Mouse (Mus musculus): ENCODE measurements at regions not wholly inside any gene's neighbourhood (a gene's known extent, or its start where the extent isn't known, plus 50 kb on each side); places are given as distances from the start of the nearest gene placed in this dataset.

DNA sequence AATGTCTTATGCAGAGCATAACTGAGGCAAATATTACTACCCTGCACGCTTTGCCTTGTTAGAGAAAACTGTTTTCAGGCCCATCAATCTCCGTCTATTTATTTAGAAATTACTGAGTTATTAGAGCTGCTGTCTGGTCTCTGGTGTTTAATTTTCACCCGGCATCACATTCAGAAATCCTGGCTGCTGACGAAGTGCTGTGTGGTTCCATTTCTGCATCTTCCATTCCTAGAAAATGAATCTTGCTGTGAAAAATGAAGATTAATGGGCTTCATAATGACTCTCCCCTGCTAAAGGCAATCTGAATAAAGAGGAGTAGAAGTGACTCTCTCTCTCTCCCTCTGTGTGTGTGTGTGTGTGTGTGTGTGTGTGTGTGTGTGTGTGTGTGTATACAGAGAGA lies 1199.8 kb downstream of the Mat2b start:
- peak; percentile 53 for DNase-seq (ENCODE audit: low read depth)
- TF ChIP-seq POLR2A (IDR thresholded peaks at IDR 0.05; ENCODE audit: borderline replicate concordance, extremely low read depth, insufficient read depth, insufficient read length, poor library complexity, severe bottlenecking) (no peak), CTCF (IDR thresholded peaks at IDR 0.05; ENCODE audit: borderline replicate concordance, extremely low read depth, insufficient read depth, insufficient read length) (no peak)

DNA sequence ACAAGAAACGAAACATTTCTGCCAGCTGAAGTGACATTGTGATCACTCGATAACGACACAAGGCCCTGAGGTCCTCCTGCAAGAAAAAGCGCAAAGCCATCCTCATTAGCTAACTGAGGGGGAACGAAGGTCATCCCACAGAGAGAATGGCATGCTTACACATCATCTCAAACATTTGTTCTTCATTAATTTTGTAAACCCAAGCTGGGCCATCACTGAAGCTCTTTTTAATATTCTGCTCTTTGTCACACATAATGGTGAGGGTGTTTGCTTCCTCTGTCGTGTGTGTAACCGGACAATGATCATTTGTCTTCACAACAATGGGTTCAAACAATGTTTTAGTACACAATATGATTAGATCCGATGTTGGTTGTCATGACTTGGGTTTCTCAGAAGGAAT lies 1217.9 kb downstream of the Mat2b start:
- DNase-seq (ENCODE audit: low read depth), result peak; percentile 30
- TF ChIP-seq POLR2A (IDR thresholded peaks at IDR 0.05; ENCODE audit: borderline replicate concordance, extremely low read depth, insufficient read depth, insufficient read length, poor library complexity, severe bottlenecking) (no peak), CTCF (IDR thresholded peaks at IDR 0.05; ENCODE audit: borderline replicate concordance, extremely low read depth, insufficient read depth, insufficient read length) (no peak)

DNA sequence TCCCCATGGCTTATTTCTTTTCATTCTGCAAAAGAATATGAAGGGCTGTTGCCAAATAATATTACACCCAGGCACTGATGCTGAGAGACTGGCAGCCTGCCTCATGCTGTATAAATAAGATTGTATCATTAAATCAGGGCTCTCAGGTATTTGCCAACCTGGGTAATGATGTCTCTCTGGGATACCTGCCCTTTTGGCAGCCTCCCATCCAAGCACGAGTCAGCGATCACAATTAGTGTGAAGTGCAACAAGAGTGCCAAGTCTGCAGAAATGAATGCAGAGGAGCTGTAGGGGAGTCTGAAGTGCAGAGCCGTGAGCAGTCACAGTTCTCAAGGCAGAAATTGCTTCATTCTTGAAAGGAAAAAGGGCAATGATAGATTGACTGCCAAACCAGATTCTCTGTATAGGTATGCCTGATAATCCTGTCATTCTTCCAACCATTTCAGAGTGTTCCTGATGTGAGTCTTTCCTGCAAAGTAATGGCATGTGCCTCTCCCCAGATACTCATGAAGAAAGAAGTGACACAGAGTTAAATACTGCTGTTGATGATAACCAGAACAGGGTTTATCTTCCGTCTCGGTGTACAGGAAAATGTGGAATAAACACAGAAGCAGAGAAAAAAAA lies 1241.6 kb downstream of the Mat2b start:
- peak; percentile 78 for DNase-seq (ENCODE audit: low read depth)
- no peak for TF ChIP-seq POLR2A (IDR thresholded peaks at IDR 0.05; ENCODE audit: borderline replicate concordance, extremely low read depth, insufficient read depth, insufficient read length, poor library complexity, severe bottlenecking)
- TF ChIP-seq CTCF (IDR thresholded peaks at IDR 0.05; ENCODE audit: borderline replicate concordance, extremely low read depth, insufficient read depth, insufficient read length), result no peak

DNA sequence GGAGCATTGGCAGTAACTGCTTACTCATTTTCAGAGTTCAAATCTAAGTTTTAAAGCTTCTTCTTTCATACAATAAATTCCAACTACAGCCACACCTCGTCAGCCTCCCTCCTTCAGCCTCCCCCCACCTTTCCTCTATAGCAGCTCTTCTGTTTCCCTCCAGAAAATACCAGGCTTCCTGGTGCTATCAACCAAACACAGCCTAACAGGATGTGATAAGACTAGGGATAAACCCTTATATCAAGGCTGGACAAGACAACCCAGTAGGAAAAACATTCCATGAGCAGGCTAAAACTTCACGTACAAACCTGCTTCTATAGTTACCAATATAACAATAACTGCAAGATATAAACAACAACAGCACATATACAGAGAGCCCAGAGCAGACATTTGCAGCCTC lies 1248.6 kb downstream of the Mat2b start:
- no peak for DNase-seq (ENCODE audit: low read depth)

DNA sequence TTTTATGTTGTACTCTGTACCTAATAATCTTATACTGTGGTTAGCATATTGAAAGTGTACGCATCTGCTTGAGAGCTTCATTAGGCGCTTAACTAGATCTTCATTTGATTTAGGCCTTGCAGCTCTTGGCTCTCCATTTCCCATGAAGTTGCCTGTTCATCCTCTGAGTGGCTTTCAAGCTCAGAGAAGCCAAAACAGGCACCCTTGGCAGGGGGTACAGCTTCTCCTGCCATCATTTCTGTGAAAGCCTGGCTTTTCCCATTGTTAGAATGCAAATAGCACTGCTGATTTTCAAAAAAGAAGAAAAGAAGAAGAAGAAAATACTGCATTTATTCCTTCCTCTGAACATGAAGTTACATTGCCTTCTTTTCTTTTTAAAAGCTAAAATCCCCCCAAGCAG lies 1283.3 kb downstream of the Mat2b start:
- peak; percentile 71 for DNase-seq (ENCODE audit: low read depth)
- no peak for TF ChIP-seq CTCF (IDR thresholded peaks at IDR 0.05; ENCODE audit: borderline replicate concordance, extremely low read depth, insufficient read depth, insufficient read length)
- TF ChIP-seq POLR2A (IDR thresholded peaks at IDR 0.05; ENCODE audit: borderline replicate concordance, extremely low read depth, insufficient read depth, insufficient read length, poor library complexity, severe bottlenecking), result no peak

More for the DNA sequence above, 1248.6 kb downstream of the Mat2b start:
- no peak for TF ChIP-seq POLR2A (IDR thresholded peaks at IDR 0.05; ENCODE audit: borderline replicate concordance, extremely low read depth, insufficient read depth, insufficient read length, poor library complexity, severe bottlenecking)
- TF ChIP-seq CTCF (IDR thresholded peaks at IDR 0.05; ENCODE audit: borderline replicate concordance, extremely low read depth, insufficient read depth, insufficient read length), result no peak

DNA sequence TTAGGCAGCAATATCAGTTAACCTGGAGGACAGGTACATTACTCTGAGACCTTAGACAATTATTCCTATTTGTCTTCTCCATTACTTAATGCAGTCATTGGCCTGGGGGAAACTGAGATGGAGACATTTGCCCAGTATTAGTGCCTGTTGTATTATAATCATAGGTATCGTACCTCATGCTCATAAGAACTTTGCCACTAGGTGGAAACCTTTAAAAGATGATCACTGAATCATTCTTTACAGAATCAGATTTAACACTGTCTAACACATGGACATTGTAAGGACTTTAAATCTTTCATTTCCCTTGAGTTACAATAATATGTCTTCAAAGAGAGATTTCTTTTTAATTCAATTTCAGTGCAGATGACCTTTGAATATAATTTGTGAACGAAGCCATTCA lies 1283.8 kb downstream of the Mat2b start:
- TF ChIP-seq CTCF (IDR thresholded peaks at IDR 0.05; ENCODE audit: borderline replicate concordance, extremely low read depth, insufficient read depth, insufficient read length) (no peak), POLR2A (IDR thresholded peaks at IDR 0.05; ENCODE audit: borderline replicate concordance, extremely low read depth, insufficient read depth, insufficient read length, poor library complexity, severe bottlenecking) (no peak)
- DNase-seq (ENCODE audit: low read depth), result peak; percentile 20

DNA sequence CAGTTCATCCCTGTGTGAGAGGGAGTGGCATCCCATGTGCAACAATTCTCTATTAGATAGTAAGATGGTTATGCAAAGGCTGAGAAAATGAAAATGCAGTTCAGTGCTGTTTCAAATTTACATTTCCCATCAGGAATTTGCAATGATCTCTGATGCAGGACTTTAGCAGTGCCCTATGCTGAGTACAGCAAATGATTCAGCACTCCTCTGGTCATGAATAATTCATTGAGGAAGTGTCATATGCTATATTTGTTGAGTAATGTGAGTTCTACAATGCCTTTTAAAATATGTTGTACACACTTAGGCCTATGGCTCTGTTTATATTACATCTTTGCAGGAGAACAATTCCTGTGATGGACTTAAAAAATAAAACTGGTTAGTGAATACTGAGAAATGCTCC lies 1330.2 kb downstream of the Mat2b start:
- DNase-seq (ENCODE audit: low read depth), result no peak
- TF ChIP-seq POLR2A (IDR thresholded peaks at IDR 0.05; ENCODE audit: borderline replicate concordance, extremely low read depth, insufficient read depth, insufficient read length, poor library complexity, severe bottlenecking) (no peak), CTCF (IDR thresholded peaks at IDR 0.05; ENCODE audit: borderline replicate concordance, extremely low read depth, insufficient read depth, insufficient read length) (no peak)

DNA sequence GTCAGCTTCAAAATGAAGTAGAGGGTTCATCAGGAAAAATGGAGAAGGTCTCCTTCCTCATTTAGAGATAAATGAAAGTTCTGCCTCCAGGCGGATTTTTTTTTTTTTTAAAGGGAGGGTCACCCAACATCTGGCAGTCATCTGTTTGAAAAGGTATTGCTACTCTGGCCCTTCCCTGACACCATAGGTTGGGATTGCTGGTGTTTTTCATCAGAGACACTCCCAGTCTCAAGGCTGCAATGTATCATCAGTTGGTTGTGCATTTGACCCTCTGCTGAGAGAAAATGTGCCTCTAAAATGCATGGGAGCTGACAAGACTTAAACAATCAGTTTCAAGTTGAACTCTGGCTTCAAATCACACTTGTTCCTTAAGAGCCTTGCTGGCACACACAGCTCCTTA lies 1344.4 kb downstream of the Mat2b start:
- TF ChIP-seq POLR2A (IDR thresholded peaks at IDR 0.05; ENCODE audit: borderline replicate concordance, extremely low read depth, insufficient read depth, insufficient read length, poor library complexity, severe bottlenecking) (no peak), CTCF (IDR thresholded peaks at IDR 0.05; ENCODE audit: borderline replicate concordance, extremely low read depth, insufficient read depth, insufficient read length) (no peak)
- no peak for DNase-seq (ENCODE audit: low read depth)

Data from brain, embryonic 14.5 days (tissue).